In the genomic region with DNA sequence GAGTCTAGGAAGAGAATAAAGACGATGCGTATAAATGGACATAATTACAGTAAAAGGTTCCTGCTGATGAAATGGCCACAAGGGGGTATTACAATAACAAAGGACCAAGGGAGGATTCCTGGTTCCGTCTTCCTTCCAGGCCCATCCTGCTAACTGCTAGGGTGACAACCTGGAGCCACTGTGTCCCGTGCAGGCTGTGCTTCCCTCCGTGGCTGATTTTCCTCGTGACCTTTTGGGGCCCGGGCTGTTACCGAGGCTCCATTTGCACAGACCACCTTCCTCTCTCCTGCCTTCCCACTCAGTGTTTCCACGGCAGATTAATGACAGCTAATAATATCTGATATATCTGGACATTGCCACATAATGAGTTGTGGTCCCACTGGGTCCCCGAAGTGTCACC, we compare ENCODE assay signal across 26 mouse cellular contexts.
DNase-seq lines count a peak whose midpoint lies in the region; ATAC-seq and TF ChIP-seq lines count a peak whose summit lies in the region.
"Had no signal": no experiment of that assay in that cellular context is flagged by ENCODE, and none has a peak within 500 bp of the region (broad histone marks: within the 10 kb centered on the region; RNA-seq: fewer than 3 reads in every experiment).

No protein-coding gene starts in this region.

- no peak; the same call in 1 of the 2 replicates for ATAC-seq in hindbrain, embryonic 13.5 days (ENCODE audit: low FRiP score)
- ATAC-seq in hindbrain, embryonic 16.5 days: no peak
- ATAC-seq in lung, postnatal 0 days: no peak
- ATAC-seq: forebrain, embryonic 15.5 days; midbrain, embryonic 16.5 days had no signal

- no peak overlapping the region for H3K27ac ChIP-seq in hindbrain, embryonic 13.5 days
- H3K27ac ChIP-seq in hindbrain, embryonic 16.5 days (ENCODE audit: low read depth, low read length): no peak overlapping the region
- H3K27ac ChIP-seq in lung, postnatal 0 days (ENCODE audit: low read length): no peak overlapping the region
- H3K27ac ChIP-seq: embryonic facial prominence, embryonic 15.5 days; forebrain, embryonic 15.5 days; stomach, embryonic 15.5 days had no signal

- TF ChIP-seq CTCF in lung, postnatal 0 days (IDR thresholded peaks at IDR 0.05): 0 out of 2 replicates have a peak, but pooled peaks have one; percentile 10

- peak; percentile 10 for DNase-seq in cerebellum, adult 9-10 months
- no peak for DNase-seq in cerebellum, adult 9-11 months
- DNase-seq in lung, postnatal 0 days (ENCODE audit: low spot score): no peak
- DNase-seq in lung, postnatal 25 days (ENCODE audit: low spot score): no peak
- peak; percentile 29 for DNase-seq in ZHBTc4 (ENCODE audit: low read depth, low spot score)
- no peak for DNase-seq in spleen, adult 12 weeks (ENCODE audit: low spot score)
- DNase-seq: adrenal gland, postnatal 36 days; cerebellum, adult 11 months; cerebellum, postnatal 36 days; gastrocnemius, postnatal 14 days; heart, adult 11 months; heart, postnatal 14 days; kidney, adult 18-20 months; kidney, postnatal 14 days; layer of hippocampus, postnatal 36 days; lung, postnatal 10 days; right cerebral cortex, postnatal 25 days; thymus, adult 18-20 months; thymus, postnatal 36 days had no signal

- no peak for TF ChIP-seq EP300 in lung, postnatal 0 days (IDR thresholded peaks at IDR 0.05)

- H3K9me3 ChIP-seq in hindbrain, embryonic 13.5 days: no peaks in the 10 kb centered on the region
- H3K9me3 ChIP-seq in hindbrain, embryonic 16.5 days (ENCODE audit: control insufficient read depth, low read length): no peaks in the 10 kb centered on the region
- H3K9me3 ChIP-seq in lung, postnatal 0 days (ENCODE audit: low read length): no peaks in the 10 kb centered on the region
- H3K9me3 ChIP-seq: embryonic facial prominence, embryonic 15.5 days; forebrain, embryonic 15.5 days; heart, embryonic 12.5 days; stomach, embryonic 15.5 days had no signal

- H3K4me2 ChIP-seq in hindbrain, embryonic 13.5 days: peak overlapping the region; percentile 9; the same call in 1 of the 2 replicates
- no peak overlapping the region for H3K4me2 ChIP-seq in hindbrain, embryonic 16.5 days (ENCODE audit: low read length)
- no peak overlapping the region for H3K4me2 ChIP-seq in lung, postnatal 0 days (replicated peaks; ENCODE audit: low read depth, low read length)
- H3K4me2 ChIP-seq: embryonic facial prominence, embryonic 15.5 days; forebrain, embryonic 15.5 days; heart, embryonic 12.5 days; stomach, embryonic 15.5 days had no signal

- H3K4me1 ChIP-seq in hindbrain, embryonic 13.5 days (replicated peaks): peaks cover 14% of the 10 kb centered on the region
- 0 out of 2 replicates have a peak, but pooled peaks cover 4% of the 10 kb centered on the region for H3K4me1 ChIP-seq in hindbrain, embryonic 16.5 days (ENCODE audit: control insufficient read depth, insufficient read depth, low read depth, low read length)
- no peaks in the 10 kb centered on the region for H3K4me1 ChIP-seq in lung, postnatal 0 days (ENCODE audit: insufficient read depth, low read depth, low read length)
- H3K4me1 ChIP-seq: embryonic facial prominence, embryonic 15.5 days; stomach, embryonic 15.5 days had no signal

- H3K36me3 ChIP-seq in hindbrain, embryonic 13.5 days: no peaks in the 10 kb centered on the region
- no peaks in the 10 kb centered on the region for H3K36me3 ChIP-seq in hindbrain, embryonic 16.5 days (ENCODE audit: control insufficient read depth, insufficient read depth, low read length)
- H3K36me3 ChIP-seq in lung, postnatal 0 days (ENCODE audit: insufficient read depth, low read length): no peaks in the 10 kb centered on the region
- H3K36me3 ChIP-seq: embryonic facial prominence, embryonic 15.5 days; forebrain, embryonic 15.5 days; heart, embryonic 12.5 days; stomach, embryonic 15.5 days had no signal

- WGBS in hindbrain, embryonic 13.5 days: 40% methylated on average over 10 of the region's 10 CpGs
- WGBS in hindbrain, embryonic 16.5 days: 35% methylated on average over 10 of the region's 10 CpGs
- 71% methylated on average over 10 of the region's 10 CpGs for WGBS in lung, postnatal 0 days

- H3K4me3 ChIP-seq in hindbrain, embryonic 13.5 days: no peak overlapping the region
- no peak overlapping the region for H3K4me3 ChIP-seq in hindbrain, embryonic 16.5 days (ENCODE audit: low read length)
- no peak overlapping the region for H3K4me3 ChIP-seq in lung, postnatal 0 days (ENCODE audit: low read depth, low read length)
- H3K4me3 ChIP-seq: embryonic facial prominence, embryonic 15.5 days; forebrain, embryonic 15.5 days; heart, embryonic 12.5 days; stomach, embryonic 15.5 days had no signal

- no peak overlapping the region for H3K9ac ChIP-seq in hindbrain, embryonic 13.5 days
- no peak overlapping the region for H3K9ac ChIP-seq in hindbrain, embryonic 16.5 days (ENCODE audit: low read depth, low read length)
- H3K9ac ChIP-seq in lung, postnatal 0 days (replicated peaks; ENCODE audit: low read depth): no peak overlapping the region
- H3K9ac ChIP-seq: embryonic facial prominence, embryonic 15.5 days; forebrain, embryonic 15.5 days; heart, embryonic 12.5 days; stomach, embryonic 15.5 days had no signal

- no peaks in the 10 kb centered on the region for H3K27me3 ChIP-seq in hindbrain, embryonic 13.5 days
- H3K27me3 ChIP-seq in hindbrain, embryonic 16.5 days (replicated peaks; ENCODE audit: control insufficient read depth, insufficient read depth, low read length): no peaks in the 10 kb centered on the region
- no peaks in the 10 kb centered on the region for H3K27me3 ChIP-seq in lung, postnatal 0 days (replicated peaks; ENCODE audit: insufficient read depth, low read length)
- H3K27me3 ChIP-seq: embryonic facial prominence, embryonic 15.5 days; forebrain, embryonic 15.5 days; heart, embryonic 12.5 days; stomach, embryonic 15.5 days had no signal

Comparison
In these comparisons a context has a peak if more than half of its experiments do, and no peak if none do; other contexts are left out.
1. DNase-seq: peak in cerebellum, adult 9-10 months (single experiment) and ZHBTc4 (single experiment); none in cerebellum, adult 9-11 months (single experiment), lung, postnatal 0 days (single experiment), lung, postnatal 25 days (single experiment) and spleen, adult 12 weeks (single experiment).